Mouse (Mus musculus) mesoderm, embryonic 11.5 days (tissue): ENCODE data around the gene Enam.
"Not testable (repeated sequence)": the region's sequence is repeated elsewhere in the genome, so short reads cannot be mapped to it uniquely, and the experiment has no call there.

Experiments
- DNase-seq: peaks from one replicate; pipeline ENCODE4 v3.0.0-alpha.2; 2012; ENCODE audit warnings: low read depth, low spot score

Enam gene

GRCm38 (mm10) chr5:88487675-88488074, at the start of gene Enam:
Gene Enam, plus strand, starts transcription at chr5:88487975.
- no peak for DNase-seq

DNA sequence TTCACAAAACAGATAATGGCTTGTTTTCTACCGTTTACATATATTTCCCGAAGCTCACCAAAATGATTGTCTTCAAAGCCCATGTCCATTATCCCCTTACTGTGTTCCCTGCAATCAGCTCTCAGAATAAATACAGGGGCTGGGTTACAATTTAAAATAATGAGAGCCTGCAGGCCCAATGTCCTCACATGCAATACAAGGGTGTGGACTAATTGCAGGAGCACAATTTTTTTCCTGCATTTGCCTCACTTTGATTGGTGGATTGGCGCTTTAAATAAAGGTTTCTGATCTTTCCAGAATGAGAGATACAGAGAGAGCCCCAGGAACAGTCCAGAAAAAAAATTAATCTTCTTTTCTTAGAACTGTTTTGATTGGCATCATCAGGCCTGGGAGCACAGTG, 32.1 kb upstream of the Enam start, which contains the start of gene Ambn:
TSS of gene Ambn (plus strand) at position 301 of the 400 bp plus-strand sequence.
- DNase-seq = no peak

DNA sequence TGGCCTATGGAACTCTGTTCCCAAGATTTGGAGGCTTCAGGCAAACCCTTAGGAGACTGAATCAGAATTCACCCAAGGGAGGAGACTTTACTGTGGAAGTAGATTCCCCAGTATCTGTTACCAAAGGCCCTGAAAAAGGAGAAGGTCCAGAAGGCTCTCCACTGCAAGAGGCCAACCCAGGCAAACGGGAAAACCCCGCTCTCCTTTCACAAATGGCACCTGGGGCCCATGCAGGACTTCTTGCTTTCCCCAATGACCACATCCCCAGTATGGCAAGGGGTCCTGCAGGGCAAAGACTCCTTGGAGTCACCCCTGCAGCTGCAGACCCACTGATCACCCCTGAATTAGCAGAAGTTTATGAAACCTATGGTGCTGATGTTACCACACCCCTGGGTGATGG, 20.3 kb upstream of the Enam start:
- no peak for DNase-seq

GRCm38 (mm10) chr5:88468807-88469704, 18.7 kb upstream of the Enam start:
- no peak for DNase-seq

GRCm38 (mm10) chr5:88489004-88489403, 1.2 kb downstream of the Enam start:
- no peak for DNase-seq

DNA sequence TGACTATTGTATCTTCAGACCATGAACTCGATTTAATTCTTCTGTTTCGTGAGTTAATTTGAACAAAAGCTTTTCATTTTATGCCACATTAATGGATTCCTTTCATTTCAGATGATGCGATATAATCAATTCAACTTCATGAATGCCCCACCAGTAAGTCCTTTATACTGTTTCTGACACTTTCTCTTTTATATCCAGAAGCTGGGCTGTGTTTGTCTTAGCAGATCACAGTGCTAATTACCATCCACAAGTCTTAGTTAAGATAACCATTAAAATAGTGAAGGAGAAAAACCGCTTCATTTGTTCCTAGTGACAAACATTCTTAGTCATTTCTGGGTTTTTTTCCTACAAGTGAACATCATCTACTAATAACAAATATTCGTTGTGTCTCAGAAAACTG, 3.3 kb downstream of the Enam start:
- no peak for DNase-seq

DNA sequence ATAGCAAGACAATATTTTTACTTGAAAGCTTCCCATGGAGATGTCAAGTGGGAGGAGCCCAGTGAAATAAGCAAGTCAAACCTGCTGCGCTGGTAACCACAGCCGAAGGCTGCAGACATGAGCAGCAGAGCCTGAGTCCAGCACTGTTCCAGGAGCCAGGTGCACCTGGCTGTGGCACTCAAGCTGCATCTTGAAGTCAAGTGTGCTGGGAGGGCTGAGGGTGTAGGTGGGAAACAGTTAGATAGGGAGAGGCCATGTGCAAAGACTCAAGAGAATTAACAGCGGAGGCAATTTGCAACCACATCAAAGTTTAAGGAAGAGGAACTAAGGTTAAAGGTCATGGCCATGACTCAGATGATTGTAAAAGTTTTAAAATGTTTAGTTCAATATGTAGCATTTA, 12.0 kb downstream of the Enam start:
- peak; percentile 2 for DNase-seq

DNA sequence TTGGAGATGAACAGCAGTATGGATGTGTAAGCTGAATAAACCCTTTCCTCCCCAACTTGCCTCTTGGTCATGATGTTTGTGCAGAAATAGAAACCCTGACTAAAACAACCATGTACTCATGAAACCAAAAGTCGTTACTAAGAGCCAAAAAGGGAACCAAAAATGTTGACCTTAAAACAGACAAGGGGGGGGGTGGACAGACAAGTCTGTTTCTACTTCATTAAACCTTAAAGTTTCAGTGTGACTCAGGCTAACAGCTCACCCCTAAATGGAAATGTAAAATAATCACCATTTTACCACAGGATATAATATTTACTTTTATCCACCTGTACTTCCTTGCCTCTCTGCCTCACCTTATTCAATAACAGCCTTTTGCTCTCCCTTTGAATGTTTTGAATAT, 20.8 kb downstream of the Enam start:
- no peak for DNase-seq

- no peak for DNase-seq
Observed at GRCm38 (mm10) chr5:88508990-88509389, 21.2 kb downstream of the Enam start.

DNA sequence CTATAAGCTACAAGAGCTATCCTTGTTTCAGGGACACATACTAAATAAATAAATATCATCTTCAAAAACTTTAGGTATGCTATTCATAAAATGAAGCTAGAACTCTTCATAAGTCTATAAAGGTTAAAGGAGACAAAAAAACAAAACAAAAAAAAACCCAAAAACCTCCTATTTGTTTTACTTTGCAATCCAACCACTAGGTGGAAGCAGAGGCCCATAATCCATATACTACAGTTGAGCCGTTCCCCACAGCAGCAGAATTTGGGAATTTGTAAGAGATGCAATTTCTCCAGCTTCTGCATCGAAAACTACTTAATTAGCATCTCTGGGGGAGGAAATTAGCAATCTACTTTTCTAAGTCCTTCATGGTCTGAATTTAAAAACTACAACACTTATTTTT, 31.5 kb downstream of the Enam start:
- peak; percentile 56 for DNase-seq

- no peak for DNase-seq
Observed at GRCm38 (mm10) chr5:88527657-88528056, 39.9 kb downstream of the Enam start, which contains the start of gene Jchain. Gene Jchain, minus strand, starts transcription at chr5:88527891.

DNA sequence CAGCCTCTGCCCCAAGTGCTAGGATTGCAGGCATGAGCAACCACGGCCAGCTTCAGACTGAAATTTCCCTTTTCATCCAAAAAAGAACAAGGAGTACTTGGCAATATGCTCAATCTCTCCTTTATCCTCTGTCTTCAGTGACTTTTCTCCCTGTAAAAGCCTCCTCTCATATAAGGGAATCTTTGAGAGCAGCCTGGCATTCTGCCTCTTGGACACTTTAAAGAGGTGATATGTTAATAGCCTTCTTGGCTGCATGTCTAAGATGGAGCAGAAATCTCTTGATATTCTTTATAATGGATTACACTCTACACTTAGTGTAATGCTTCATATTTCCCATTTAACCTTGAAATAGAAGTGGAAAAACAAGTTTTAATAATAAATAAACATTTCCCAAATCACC, 43.1 kb downstream of the Enam start:
- no peak for DNase-seq

DNA sequence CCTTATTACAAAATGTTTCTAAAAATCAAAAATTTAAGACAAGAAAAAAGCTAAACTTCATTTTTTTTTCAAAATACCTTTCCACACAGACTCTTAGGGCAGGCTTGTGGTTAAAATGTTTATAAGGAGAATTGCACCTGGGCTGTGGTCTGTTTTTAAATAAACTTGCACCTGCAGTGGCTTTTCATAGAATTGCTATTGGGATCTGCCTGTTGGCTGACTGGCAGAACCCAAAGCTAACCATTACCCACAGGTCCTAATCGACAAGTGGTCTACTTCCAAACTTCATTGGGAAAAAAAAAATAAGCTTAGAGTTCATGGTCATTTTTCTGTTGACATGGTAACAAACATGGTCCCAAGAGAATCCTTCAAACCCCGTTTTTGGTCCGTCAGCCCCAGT, 46.9 kb downstream of the Enam start:
- no peak for DNase-seq

DNA sequence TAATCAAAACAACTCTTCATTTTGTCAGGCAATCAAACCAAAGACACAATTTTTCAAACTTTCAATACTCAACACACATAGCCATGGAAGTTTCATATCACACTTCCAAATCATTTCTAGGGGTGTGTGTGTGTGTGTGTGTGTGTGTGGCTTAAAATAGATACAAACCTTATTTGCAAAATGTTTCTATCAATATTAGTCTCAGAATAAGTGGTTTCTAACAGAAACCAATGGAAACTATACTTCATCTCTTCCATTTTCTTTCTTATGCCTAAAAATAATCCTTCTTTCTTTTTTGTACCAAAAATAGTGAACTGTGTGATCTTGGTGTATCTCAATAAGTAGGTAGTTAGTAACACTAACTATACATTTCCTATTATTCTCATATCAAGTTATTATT, 53.1 kb downstream of the Enam start:
- no peak for DNase-seq

- peak; percentile 55 for DNase-seq
Observed at GRCm38 (mm10) chr5:88542651-88543282, 55.0 kb downstream of the Enam start.

- not testable (repeated sequence) for DNase-seq
Observed at GRCm38 (mm10) chr5:88544411-88544810, 56.6 kb downstream of the Enam start.

DNA sequence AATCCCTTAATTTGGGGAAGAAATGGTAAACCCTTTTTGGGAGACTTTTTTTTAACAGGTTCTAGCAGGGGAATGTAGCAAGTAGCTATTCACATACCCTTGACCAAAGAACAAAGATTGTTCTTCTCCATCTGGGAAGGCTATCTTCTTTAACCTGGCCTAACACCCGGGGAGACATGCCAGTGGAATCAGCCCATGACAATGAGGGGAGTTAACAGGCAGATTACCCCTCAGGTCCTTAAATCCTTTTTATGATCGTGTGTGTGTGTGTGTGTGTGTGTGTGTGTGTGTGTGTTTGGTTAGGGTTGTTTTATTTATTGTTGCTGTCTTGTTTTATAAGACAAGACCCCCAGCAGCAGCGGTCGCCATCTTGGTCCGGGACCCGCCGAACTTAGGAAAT, 57.8 kb downstream of the Enam start:
- DNase-seq = no peak

DNA sequence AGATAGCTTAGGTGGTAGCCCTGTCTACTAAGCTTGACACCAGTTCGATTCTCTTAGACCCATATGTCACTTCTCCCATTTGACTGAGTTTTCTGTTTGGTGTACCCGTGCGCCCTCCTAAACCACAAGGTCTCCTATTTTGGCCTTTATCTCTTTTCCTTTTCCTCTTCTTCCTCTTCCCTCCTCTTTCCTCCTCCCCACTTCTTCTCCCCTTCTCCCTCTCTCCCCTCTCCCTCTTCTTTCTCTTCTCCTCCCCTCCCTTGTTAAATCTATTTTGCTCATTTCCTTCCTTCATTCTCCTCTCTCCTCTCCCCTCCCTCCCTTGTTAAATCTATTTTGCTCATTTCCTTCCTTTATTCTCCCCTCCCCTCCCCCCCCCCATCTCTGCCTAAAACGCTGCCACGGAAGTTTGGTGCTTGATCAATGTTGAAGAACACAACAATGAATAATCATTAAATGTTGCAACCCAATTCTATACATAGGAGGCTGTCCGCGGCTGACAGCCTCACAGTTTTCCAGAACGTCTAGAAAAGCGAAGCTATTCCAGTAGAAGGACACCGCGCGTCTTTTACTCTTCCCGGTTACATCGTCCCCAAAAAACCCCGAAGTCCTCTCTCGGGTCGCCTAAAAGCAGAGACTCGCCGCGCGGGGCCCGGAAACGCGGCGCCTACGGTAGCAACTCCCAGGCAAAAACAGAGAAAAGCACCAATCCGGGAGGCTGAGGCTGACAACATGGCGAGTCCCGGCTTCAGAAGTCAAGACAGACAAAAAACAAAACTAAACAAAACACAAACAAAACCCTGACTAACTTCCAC, 65.7 kb downstream of the Enam start:
- DNase-seq = no peak

DNA sequence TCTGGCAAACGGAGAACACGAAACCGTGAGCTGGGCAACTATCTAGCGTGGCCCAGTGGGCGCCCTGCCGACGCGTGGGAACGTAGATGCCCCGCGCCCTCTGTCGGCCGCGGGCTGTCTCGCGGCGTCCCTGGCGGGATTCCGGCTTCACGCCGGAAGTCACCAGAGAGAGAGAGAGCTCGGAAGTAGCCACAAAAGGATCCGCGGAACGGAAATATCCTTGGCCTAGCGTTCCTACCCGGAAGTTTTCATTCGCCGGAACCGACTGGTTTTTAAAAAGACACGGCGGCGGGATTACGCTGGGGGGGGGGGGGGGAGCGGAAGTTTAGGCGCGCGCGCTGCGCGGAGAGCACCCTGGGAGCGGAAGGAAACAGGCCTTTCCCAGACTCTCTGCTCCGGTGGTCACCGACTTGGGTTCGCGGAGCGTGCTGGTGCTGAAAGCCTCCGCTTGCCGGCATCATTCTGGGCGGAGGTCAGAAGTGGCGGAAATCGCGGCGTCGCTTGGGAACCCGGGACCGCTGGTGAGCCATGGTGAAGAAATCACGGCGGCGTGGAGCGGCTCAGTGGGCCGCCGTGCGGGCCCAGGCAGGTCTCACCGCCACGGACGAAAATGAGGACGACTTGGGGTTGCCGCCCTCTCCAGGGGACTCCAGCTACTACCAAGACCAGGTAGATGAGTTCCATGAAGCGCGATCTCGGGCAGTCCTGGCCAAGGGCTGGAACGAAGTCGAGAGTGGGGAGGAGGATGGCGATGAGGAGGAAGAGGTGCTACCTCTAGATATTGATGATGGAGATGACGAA, 66.5 kb downstream of the Enam start, which contains the start of gene Utp3:
TSS of gene Utp3 (plus strand) at position 377 of the 801 bp plus-strand sequence.
- DNase-seq = peak; percentile 99
